Mouse (Mus musculus): ENCODE measurements around the gene Tctn3.

- TF ChIP-seq CTCF (IDR thresholded peaks at IDR 0.05; ENCODE audit: borderline replicate concordance, extremely low read depth, insufficient read depth, insufficient read length) (no peak), POLR2A (IDR thresholded peaks at IDR 0.05; ENCODE audit: borderline replicate concordance, extremely low read depth, insufficient read depth, insufficient read length, poor library complexity, severe bottlenecking) (no peak)
Measured at GRCm38 (mm10) chr19:40646379-40646778, 34.3 kb upstream of the Tctn3 start.
